Mouse (Mus musculus) midbrain, embryonic 13.5 days (tissue): ENCODE measurements at regions not wholly inside any gene's neighbourhood (a gene's known extent, or its start where the extent isn't known, plus 50 kb on each side); places are given as distances from the start of the nearest gene placed in this dataset.

Experiments
- ATAC-seq: fragments of 200-750 bp; cut with Nextera tagmentation; 2 replicates; pipeline ENCODE4 v1.8.0; 2017; ENCODE audit warnings: mild to moderate bottlenecking, moderate TSS enrichment, moderate library complexity
- H3K27ac ChIP-seq: fragments of 300-500 bp; sonication (generic); 2 replicates; pipeline ENCODE4 v1.5.1; 2015; ENCODE audit warnings: inconsistent platforms, mild to moderate bottlenecking, moderate library complexity
- H3K27me3 ChIP-seq: fragments of 300-500 bp; sonication (generic); 2 replicates; pipeline ENCODE4 v1.6.1; 2015; ENCODE audit warnings: mild to moderate bottlenecking, inconsistent platforms
- H3K36me3 ChIP-seq: fragments of 300-500 bp; sonication (generic); 2 replicates; pipeline ENCODE4 v1.6.1; 2015; ENCODE audit warnings: mild to moderate bottlenecking, inconsistent platforms
- H3K4me1 ChIP-seq: fragments of 300-500 bp; sonication (generic); replicated peaks from 2 replicates; pipeline ENCODE4 v1.6.1; 2015; ENCODE audit warnings: inconsistent platforms
- H3K4me2 ChIP-seq: fragments of 300-500 bp; sonication (generic); replicated peaks from 2 replicates; pipeline ENCODE4 v1.6.1; 2015; ENCODE audit warnings: moderate library complexity, mild to moderate bottlenecking, inconsistent platforms
- H3K4me3 ChIP-seq: fragments of 300-500 bp; sonication (generic); replicated peaks from 2 replicates; pipeline ENCODE4 v1.5.1; 2015; ENCODE audit warnings: mild to moderate bottlenecking, inconsistent platforms
- H3K9ac ChIP-seq: fragments of 300-500 bp; sonication (generic); replicated peaks from 2 replicates; pipeline ENCODE4 v1.6.1; 2015; ENCODE audit warnings: mild to moderate bottlenecking, inconsistent platforms
- H3K9me3 ChIP-seq: fragments of 300-500 bp; sonication (generic); 2 replicates; pipeline ENCODE4 v1.6.1; 2016; ENCODE audit warnings: mild to moderate bottlenecking, inconsistent platforms
- WGBS: fragments of 180-500 bp; shearing (Covaris S2); methylation state at CpG from one replicate; pipeline ENCODE4 v1.1.7; 2015; 5-methylcytosine and 5-hydroxymethylcytosine counted together

GRCm38 (mm10) chr14:46706462-46706861 lies 53.9 kb upstream of the Cdkn3 start:
- 43% methylated on average over 4 of the region's 4 CpGs for WGBS
- Histone ChIP-seq H3K9ac (no peak overlapping the region), H3K27me3 (no peaks in the 10 kb centered on the region), H3K4me3 (no peak overlapping the region), H3K27ac (no peak overlapping the region), H3K4me2 (no peak overlapping the region), H3K4me1 (peaks cover 5% of the 10 kb centered on the region; the same call in 1 of the 2 replicates), H3K36me3 (no peaks in the 10 kb centered on the region), H3K9me3 (no peaks in the 10 kb centered on the region)
- ATAC-seq, result no peak

- no peaks in the 10 kb centered on the region for H3K4me1 ChIP-seq
- no peaks in the 10 kb centered on the region for H3K36me3 ChIP-seq
- 81% methylated on average over 9 of the region's 9 CpGs for WGBS
- no peak for ATAC-seq
- no peak overlapping the region for H3K27ac ChIP-seq
- H3K27me3 ChIP-seq, result no peaks in the 10 kb centered on the region
- H3K4me3 ChIP-seq, result no peak overlapping the region
- no peak overlapping the region for H3K9ac ChIP-seq
- H3K9me3 ChIP-seq, result no peaks in the 10 kb centered on the region
- H3K4me2 ChIP-seq, result no peak overlapping the region
Observed at GRCm38 (mm10) chr14:46704316-46704751, 56.0 kb upstream of the Cdkn3 start.

GRCm38 (mm10) chr14:46702669-46703435 lies 57.5 kb upstream of the Cdkn3 start:
- H3K4me1 ChIP-seq, result no peaks in the 10 kb centered on the region
- no peak overlapping the region for H3K9ac ChIP-seq
- H3K27me3 ChIP-seq, result no peaks in the 10 kb centered on the region
- ATAC-seq, result peak; percentile 65
- no peak overlapping the region for H3K4me3 ChIP-seq
- WGBS, result 31% methylated on average over 17 of the region's 17 CpGs
- no peaks in the 10 kb centered on the region for H3K36me3 ChIP-seq
- no peaks in the 10 kb centered on the region for H3K9me3 ChIP-seq
- no peak overlapping the region for H3K4me2 ChIP-seq
- H3K27ac ChIP-seq, result no peak overlapping the region

GRCm38 (mm10) chr14:46692571-46692970 lies 67.8 kb upstream of the Cdkn3 start:
- Histone ChIP-seq H3K4me3 (no peak overlapping the region), H3K4me2 (no peak overlapping the region), H3K27me3 (no peaks in the 10 kb centered on the region), H3K36me3 (no peaks in the 10 kb centered on the region), H3K27ac (no peak overlapping the region), H3K9me3 (no peaks in the 10 kb centered on the region), H3K9ac (no peak overlapping the region), H3K4me1 (peaks cover 5% of the 10 kb centered on the region; the same call in 1 of the 2 replicates)
- WGBS, result 95% methylated on average over 7 of the region's 7 CpGs
- ATAC-seq, result no peak

- no peak for ATAC-seq
- Histone ChIP-seq H3K4me3 (no peak overlapping the region), H3K9ac (no peak overlapping the region), H3K27ac (no peak overlapping the region), H3K27me3 (no peaks in the 10 kb centered on the region), H3K4me1 (peaks cover 5% of the 10 kb centered on the region; the same call in 1 of the 2 replicates), H3K9me3 (no peaks in the 10 kb centered on the region), H3K4me2 (no peak overlapping the region), H3K36me3 (no peaks in the 10 kb centered on the region)
- 84% methylated on average over 2 of the region's 2 CpGs for WGBS
Observed at GRCm38 (mm10) chr14:46692067-46692466, 68.3 kb upstream of the Cdkn3 start.

- Histone ChIP-seq H3K9ac (no peak overlapping the region), H3K27ac (no peak overlapping the region), H3K36me3 (no peaks in the 10 kb centered on the region), H3K4me3 (no peak overlapping the region), H3K4me2 (no peak overlapping the region), H3K4me1 (no peaks in the 10 kb centered on the region), H3K9me3 (no peaks in the 10 kb centered on the region), H3K27me3 (no peaks in the 10 kb centered on the region)
- 89% methylated on average over 6 of the region's 6 CpGs for WGBS
- ATAC-seq, result no peak
Observed at GRCm38 (mm10) chr14:46682728-46683127, 77.6 kb upstream of the Cdkn3 start.

- Histone ChIP-seq H3K9ac (no peak overlapping the region), H3K27me3 (no peaks in the 10 kb centered on the region), H3K4me3 (no peak overlapping the region), H3K36me3 (no peaks in the 10 kb centered on the region), H3K9me3 (no peaks in the 10 kb centered on the region), H3K27ac (no peak overlapping the region), H3K4me1 (no peaks in the 10 kb centered on the region), H3K4me2 (no peak overlapping the region)
- ATAC-seq, result no peak
- 81% methylated on average over 4 of the region's 4 CpGs for WGBS
Observed at GRCm38 (mm10) chr14:46678935-46679334, 81.4 kb upstream of the Cdkn3 start.

GRCm38 (mm10) chr14:46671482-46672225 lies 88.7 kb upstream of the Cdkn3 start:
- WGBS, result 90% methylated on average over 9 of the region's 9 CpGs
- H3K27ac ChIP-seq, result no peak overlapping the region
- ATAC-seq, result no peak
- no peak overlapping the region for H3K4me2 ChIP-seq
- H3K27me3 ChIP-seq, result no peaks in the 10 kb centered on the region
- no peaks in the 10 kb centered on the region for H3K9me3 ChIP-seq
- H3K9ac ChIP-seq, result no peak overlapping the region
- H3K36me3 ChIP-seq, result no peaks in the 10 kb centered on the region
- H3K4me1 ChIP-seq, result no peaks in the 10 kb centered on the region
- H3K4me3 ChIP-seq, result no peak overlapping the region

- 98% methylated on average over 2 of the region's 2 CpGs for WGBS
- H3K4me1 ChIP-seq, result no peaks in the 10 kb centered on the region
- no peaks in the 10 kb centered on the region for H3K9me3 ChIP-seq
- ATAC-seq, result no peak
- no peak overlapping the region for H3K27ac ChIP-seq
- no peak overlapping the region for H3K4me3 ChIP-seq
- no peak overlapping the region for H3K4me2 ChIP-seq
- H3K9ac ChIP-seq, result no peak overlapping the region
- no peaks in the 10 kb centered on the region for H3K36me3 ChIP-seq
- H3K27me3 ChIP-seq, result no peaks in the 10 kb centered on the region
Observed at GRCm38 (mm10) chr14:46671062-46671461, 89.3 kb upstream of the Cdkn3 start.

- no peak overlapping the region for H3K9ac ChIP-seq
- no peak overlapping the region for H3K27ac ChIP-seq
- no peak for ATAC-seq
- no peaks in the 10 kb centered on the region for H3K36me3 ChIP-seq
- 91% methylated on average over 20 of the region's 20 CpGs for WGBS
- no peak overlapping the region for H3K4me2 ChIP-seq
- H3K9me3 ChIP-seq, result no peaks in the 10 kb centered on the region
- no peaks in the 10 kb centered on the region for H3K4me1 ChIP-seq
- no peaks in the 10 kb centered on the region for H3K27me3 ChIP-seq
- H3K4me3 ChIP-seq, result no peak overlapping the region
Observed at GRCm38 (mm10) chr14:46670221-46671046, 89.9 kb upstream of the Cdkn3 start.

GRCm38 (mm10) chr14:46668275-46668674 lies 92.1 kb upstream of the Cdkn3 start:
- Histone ChIP-seq H3K36me3 (no peaks in the 10 kb centered on the region), H3K4me2 (no peak overlapping the region), H3K4me1 (no peaks in the 10 kb centered on the region), H3K27ac (no peak overlapping the region), H3K9ac (no peak overlapping the region), H3K9me3 (no peaks in the 10 kb centered on the region), H3K27me3 (0 out of 2 replicates have a peak, but pooled peaks cover 4% of the 10 kb centered on the region), H3K4me3 (no peak overlapping the region)
- WGBS, result 93% methylated on average over 3 of the region's 3 CpGs
- ATAC-seq, result no peak

GRCm38 (mm10) chr14:46664305-46664704 lies 96.0 kb upstream of the Cdkn3 start:
- H3K36me3 ChIP-seq, result no peaks in the 10 kb centered on the region
- 0 out of 2 replicates have a peak, but pooled peaks cover 4% of the 10 kb centered on the region for H3K27me3 ChIP-seq
- no peak overlapping the region for H3K4me2 ChIP-seq
- H3K27ac ChIP-seq, result no peak overlapping the region
- H3K9me3 ChIP-seq, result no peaks in the 10 kb centered on the region
- no peak overlapping the region for H3K4me3 ChIP-seq
- H3K9ac ChIP-seq, result no peak overlapping the region
- H3K4me1 ChIP-seq, result peaks cover 16% of the 10 kb centered on the region
- WGBS, result 75% methylated on average over 6 of the region's 6 CpGs
- no peak for ATAC-seq
